Mouse (Mus musculus): ENCODE results near the gene Myh11.
"Not testable (repeated sequence)": the region's sequence is repeated elsewhere in the genome, so short reads cannot be mapped to it uniquely, and the experiment has no call there.

Gene Myh11

DNA sequence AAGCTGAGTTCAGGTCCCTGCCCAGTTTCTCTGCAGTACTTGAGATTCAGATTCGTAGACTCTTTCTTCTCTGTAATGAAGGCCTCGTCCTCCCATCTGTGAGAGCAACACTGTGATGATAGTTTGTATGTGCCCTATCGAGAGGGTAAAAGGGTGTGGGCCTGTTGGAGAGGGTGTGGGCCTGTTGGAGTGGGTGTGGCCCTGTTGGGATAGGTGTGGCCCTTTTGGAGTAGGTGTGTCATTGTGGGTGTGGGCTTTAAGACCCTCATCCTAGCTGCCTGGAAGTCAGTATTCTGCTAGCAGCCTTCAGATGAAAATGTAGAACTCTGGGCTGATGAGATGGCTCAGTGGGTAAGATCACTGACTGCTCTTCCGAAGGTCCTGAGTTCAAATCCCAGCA lies 124.7 kb downstream of the Myh11 start:
- no peak for DNase-seq (ENCODE audit: low spot score)

DNA sequence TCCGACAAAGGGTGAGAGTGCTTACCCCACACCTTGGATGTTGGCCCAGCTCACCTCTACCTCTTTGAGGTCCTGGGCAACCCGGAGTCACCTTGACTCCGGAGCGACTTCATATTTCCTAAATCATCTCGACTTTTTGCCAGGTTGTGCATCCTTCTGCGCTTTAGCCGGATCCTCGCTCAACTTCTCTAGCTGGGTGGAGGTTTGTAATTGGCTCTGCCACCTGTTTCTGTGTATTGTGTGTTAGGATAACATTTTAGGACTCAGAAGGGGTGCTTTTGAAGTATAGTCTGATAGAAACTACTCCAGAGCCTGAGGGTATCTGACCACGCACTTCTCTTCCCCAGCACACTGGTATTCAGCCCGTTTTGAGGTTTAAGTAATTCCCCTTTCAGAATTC lies 127.4 kb downstream of the Myh11 start:
- DNase-seq (ENCODE audit: low spot score), result peak; percentile 19

DNA sequence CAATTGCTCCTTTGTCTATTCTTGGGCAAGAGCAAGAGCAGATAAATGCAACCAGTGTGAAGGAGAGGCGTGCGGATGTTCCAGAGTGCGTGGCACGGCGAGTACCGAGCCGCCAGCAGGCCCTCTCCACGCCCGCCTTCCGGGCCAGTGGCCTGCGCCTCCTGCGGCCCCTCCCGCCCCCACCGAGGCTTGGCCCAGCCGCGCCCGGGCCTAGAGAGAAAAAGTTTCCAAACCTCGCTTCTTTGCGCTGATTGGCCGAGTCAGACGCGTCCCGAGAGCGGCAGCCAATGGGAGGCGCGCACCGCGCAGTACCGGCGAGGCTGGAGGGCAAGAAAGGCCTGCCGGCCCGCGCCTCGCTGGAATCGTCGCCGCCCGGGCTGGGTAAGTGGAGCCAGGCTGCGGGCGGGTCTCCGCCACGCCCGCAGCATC lies 128.2 kb downstream of the Myh11 start, which contains the start of the genes Nde1 and Marf1:
TSS of gene Nde1 (plus strand) at position 288 of the 429 bp plus-strand sequence.
TSS of gene Marf1 (minus strand) at position 364 of the 429 bp plus-strand sequence.
- peak; percentile 96 for DNase-seq (ENCODE audit: low spot score)

DNA sequence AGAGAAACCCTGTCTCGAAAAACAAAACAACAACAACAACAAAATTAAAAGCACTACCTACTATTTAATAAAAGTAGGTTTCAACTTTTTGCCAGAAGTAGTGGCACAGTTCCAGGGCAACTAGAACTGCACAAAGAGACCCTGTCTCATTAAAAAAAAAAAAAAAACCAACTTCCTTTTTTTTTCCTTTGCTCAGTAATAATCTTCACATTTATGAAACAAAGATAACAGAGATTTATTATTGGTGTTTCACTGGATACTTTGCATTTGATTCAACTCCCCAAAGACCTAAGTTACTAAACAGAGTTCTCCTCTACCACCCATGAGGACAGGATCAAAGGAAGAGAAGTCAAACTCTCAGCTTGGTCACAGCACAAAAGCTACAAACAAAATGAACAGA lies 130.2 kb downstream of the Myh11 start:
- DNase-seq (ENCODE audit: low spot score), result no peak

DNA sequence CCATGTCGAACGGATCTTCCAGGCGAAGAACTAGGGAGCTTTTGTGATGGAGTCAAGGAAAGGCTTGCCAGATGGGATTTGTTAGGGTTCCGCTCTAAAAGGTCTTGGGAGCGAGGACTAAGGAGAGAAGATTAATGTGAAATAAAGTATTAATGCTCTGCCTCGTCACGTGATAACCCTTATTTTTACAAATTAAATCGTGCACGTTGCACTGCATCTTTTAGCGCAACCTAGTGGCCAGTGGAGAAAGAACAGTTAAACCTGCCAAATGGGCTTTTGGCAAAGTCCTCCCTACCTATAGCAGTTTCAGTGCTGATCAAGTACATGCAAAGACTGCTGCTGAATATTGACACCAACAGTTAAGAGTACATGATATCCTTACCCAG lies 131.4 kb downstream of the Myh11 start:
- DNase-seq (ENCODE audit: low spot score), result peak; percentile 86

- peak; percentile 96 for DNase-seq (ENCODE audit: low spot score)
These were observed 132.0 kb downstream of the Myh11 start for GRCm38 (mm10) chr16:14158936-14159745.

- DNase-seq (ENCODE audit: low spot score), result no peak
These were observed 132.6 kb downstream of the Myh11 start for GRCm38 (mm10) chr16:14158536-14158935.

DNA sequence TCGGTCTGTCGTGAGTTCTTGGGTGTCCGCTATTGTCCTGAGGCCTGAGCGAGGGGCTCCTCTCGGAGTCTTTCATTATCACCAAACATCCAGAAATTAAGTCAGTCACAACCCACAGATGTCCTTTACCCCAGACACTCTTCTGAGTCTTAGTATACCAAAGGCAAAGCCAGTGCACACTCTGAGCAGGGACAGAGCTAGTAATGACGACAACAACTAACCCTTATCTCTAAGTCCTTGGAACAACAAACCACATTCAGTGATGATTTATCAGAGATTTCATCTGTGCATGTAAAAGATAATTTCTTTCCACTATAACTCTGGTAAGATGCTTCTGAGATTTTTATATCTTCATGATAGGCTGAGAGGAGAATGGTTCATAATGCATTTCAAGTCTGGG lies 134.9 kb downstream of the Myh11 start:
- DNase-seq (ENCODE audit: low spot score), result no peak

GRCm38 (mm10) chr16:14155638-14156037 lies 135.5 kb downstream of the Myh11 start:
- DNase-seq (ENCODE audit: low spot score), result not testable (repeated sequence)

DNA sequence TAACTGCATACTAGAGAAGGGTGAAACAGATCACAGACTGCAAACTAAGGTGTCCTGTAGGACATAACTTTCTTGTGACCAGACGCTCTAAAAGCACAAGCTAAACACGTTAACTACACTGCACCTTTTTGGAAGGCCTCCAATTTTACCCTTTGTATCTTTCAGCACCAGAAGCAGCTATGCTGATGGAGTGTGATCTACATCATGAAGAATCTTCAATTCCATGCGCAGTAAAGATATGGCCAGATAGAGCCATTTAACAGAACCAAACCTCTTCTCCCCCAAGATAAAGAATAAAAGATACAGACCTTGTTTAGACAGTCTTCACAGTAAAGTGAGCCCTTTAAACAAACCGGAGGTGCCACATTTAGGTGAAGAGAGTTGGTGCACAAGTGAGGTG lies 139.5 kb downstream of the Myh11 start:
- no peak for DNase-seq (ENCODE audit: low spot score)

DNA sequence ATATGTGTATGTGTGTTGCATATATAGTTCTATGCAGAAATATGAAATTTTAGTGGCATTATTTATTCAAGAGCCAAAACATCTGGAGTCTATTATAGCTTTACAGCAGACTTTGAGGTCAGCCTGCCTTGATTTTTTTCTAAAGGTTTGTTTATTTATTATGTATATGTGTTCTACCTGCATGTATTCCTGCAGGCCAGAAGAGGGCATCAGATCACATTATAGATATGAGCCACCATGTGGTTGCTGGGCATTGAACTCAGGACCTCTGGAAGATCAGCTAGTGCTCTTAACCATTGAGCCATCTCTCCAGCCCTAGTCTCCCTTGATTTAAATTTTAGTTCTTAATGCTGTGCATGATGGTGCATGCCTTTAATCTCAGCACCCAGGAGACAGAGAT lies 143.5 kb downstream of the Myh11 start:
- DNase-seq (ENCODE audit: low spot score), result no peak
